Mouse (Mus musculus) embryo, embryonic 11.5 days (tissue): ENCODE results near the gene Plin4.
"Not testable (repeated sequence)": the region's sequence is repeated elsewhere in the genome, so short reads cannot be mapped to it uniquely, and the experiment has no call there.

Experiments used
- DNase-seq: peaks from one replicate; pipeline ENCODE4 v3.0.0-alpha.2; 2012; ENCODE audit warnings: low read depth, low spot score

Gene Plin4

GRCm38 (mm10) chr17:56102927-56103326 lies 6.7 kb downstream of the Plin4 start:
- DNase-seq: no peak

GRCm38 (mm10) chr17:56102158-56102557 lies 7.4 kb downstream of the Plin4 start:
- DNase-seq: no peak

- no peak for DNase-seq
Observed at GRCm38 (mm10) chr17:56100811-56101210, 8.8 kb downstream of the Plin4 start.

- DNase-seq: no peak
Observed at GRCm38 (mm10) chr17:56098711-56099572, 10.7 kb downstream of the Plin4 start.

GRCm38 (mm10) chr17:56098180-56098579 lies 11.4 kb downstream of the Plin4 start:
- no peak for DNase-seq

GRCm38 (mm10) chr17:56096883-56097282 lies 12.7 kb downstream of the Plin4 start:
- no peak for DNase-seq

- no peak for DNase-seq
Observed at GRCm38 (mm10) chr17:56092794-56093193, 16.8 kb downstream of the Plin4 start.

- no peak for DNase-seq
Observed at GRCm38 (mm10) chr17:56092312-56092711, 17.3 kb downstream of the Plin4 start.

- peak; percentile 64 for DNase-seq
Observed at GRCm38 (mm10) chr17:56080781-56081585, 28.6 kb downstream of the Plin4 start.

GRCm38 (mm10) chr17:56079921-56080320 lies 29.7 kb downstream of the Plin4 start:
- no peak for DNase-seq

- DNase-seq: peak; percentile 100
Observed at GRCm38 (mm10) chr17:56078880-56079795, 30.5 kb downstream of the Plin4 start, which contains the start of gene Hdgfl2. Gene Hdgfl2 (plus strand): TSS chr17:56079634.

- not testable (repeated sequence) for DNase-seq
Observed at GRCm38 (mm10) chr17:56078361-56078760, 31.2 kb downstream of the Plin4 start.

- DNase-seq: no peak
Observed at GRCm38 (mm10) chr17:56077523-56077922, 32.1 kb downstream of the Plin4 start.

GRCm38 (mm10) chr17:56074827-56075208 lies 34.8 kb downstream of the Plin4 start, which contains the start of gene Ubxn6:
Gene Ubxn6 (minus strand): TSS chr17:56075028.
- peak; percentile 90 for DNase-seq

GRCm38 (mm10) chr17:56074097-56074826 lies 35.3 kb downstream of the Plin4 start:
- DNase-seq: peak; percentile 72

- no peak for DNase-seq
Observed at GRCm38 (mm10) chr17:56072243-56072642, 37.4 kb downstream of the Plin4 start.

- DNase-seq: no peak
Observed at GRCm38 (mm10) chr17:56071126-56071525, 38.5 kb downstream of the Plin4 start.

GRCm38 (mm10) chr17:56069066-56069465 lies 40.5 kb downstream of the Plin4 start:
- no peak for DNase-seq

GRCm38 (mm10) chr17:56066451-56066850 lies 43.2 kb downstream of the Plin4 start:
- no peak for DNase-seq

- not testable (repeated sequence) for DNase-seq
Observed at GRCm38 (mm10) chr17:56065715-56066114, 43.9 kb downstream of the Plin4 start.

- no peak for DNase-seq
Observed at GRCm38 (mm10) chr17:56062081-56062480, 47.5 kb downstream of the Plin4 start.
